Mouse (Mus musculus): ENCODE data around the gene Rbfox3.

DNA sequence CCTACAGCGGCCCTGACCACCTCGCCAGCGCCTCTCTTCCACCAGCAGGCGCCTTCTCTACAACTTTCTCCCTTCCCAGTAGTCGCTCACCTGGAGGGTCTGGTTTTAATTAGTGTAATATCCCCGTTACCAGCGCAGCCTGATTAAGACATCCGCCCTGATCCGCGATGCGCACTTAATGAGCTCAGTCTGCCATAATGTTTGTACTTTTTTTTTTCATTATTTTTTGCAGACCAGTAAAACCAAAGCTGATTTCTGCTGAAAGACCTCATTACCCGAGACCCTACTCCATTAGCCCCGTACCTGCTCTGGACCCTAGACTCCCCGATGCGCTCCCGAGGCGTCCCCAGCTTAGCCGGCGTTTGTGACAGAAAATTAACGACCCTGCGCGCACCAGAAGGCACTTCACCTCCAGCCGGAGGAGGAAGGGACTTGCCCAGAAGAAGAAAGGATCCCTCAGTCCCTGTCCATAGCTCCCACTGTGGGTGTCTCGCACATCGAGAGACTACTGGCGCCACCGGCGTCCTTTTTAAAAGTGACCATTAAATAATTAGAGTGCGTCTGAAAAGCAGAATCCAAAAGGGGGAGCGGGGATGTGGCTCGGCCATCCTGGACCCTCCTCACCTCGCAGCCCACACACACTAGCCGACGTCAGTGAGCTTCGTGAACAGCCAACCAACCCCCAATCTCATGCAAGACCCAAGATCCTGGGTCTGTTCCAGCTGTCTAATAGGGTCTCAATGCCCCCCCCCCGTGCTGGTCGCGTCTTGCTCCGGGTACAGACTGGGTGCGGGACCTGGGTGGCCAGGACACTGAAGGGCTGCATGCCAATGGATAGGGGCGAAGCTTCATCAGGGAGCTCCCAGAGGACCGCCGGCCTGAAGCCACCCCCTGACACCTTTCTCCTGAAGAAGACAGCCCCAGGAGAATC, 3.7 kb downstream of the Rbfox3 start:
- TF ChIP-seq CTCF (conservative IDR thresholded peaks at IDR 0.05; ENCODE audit: low read length) = no peak
- TF ChIP-seq POU5F1 (IDR thresholded peaks at IDR 0.05; ENCODE audit: borderline replicate concordance, low read length) = no peak
